Mouse (Mus musculus): ENCODE data around the gene Pde4d.

Gene Pde4d

GRCm38 (mm10) chr13:109024703-109025102 is 575.0 kb downstream of the Pde4d start:
- DNase-seq (ENCODE audit: low read depth, low spot score) = no peak

- no peak for DNase-seq (ENCODE audit: low read depth, low spot score)
Measured at GRCm38 (mm10) chr13:109047126-109047525, 597.4 kb downstream of the Pde4d start.

DNA sequence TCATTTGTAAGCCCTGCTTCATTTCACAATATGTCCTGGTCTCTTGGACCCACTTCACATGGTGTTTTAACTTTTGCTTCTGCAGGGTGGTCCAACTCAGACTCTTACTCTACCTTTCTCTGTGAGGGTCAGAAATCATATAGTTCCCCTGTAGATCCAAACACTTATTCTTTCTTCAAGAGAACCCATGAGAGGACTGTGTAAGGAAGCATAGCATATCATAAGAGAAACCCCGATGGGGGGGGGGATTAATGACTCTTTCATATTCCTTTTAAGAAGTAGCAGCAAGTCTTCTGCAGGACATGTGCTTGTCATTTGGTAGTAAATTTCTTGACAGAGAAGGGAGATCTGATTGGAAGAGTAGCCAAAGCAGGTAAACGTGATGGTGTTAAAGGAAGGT is 603.1 kb downstream of the Pde4d start:
- DNase-seq (ENCODE audit: low read depth, low spot score) = no peak

GRCm38 (mm10) chr13:109053242-109054018 is 603.7 kb downstream of the Pde4d start:
- no peak for DNase-seq (ENCODE audit: low read depth, low spot score)

DNA sequence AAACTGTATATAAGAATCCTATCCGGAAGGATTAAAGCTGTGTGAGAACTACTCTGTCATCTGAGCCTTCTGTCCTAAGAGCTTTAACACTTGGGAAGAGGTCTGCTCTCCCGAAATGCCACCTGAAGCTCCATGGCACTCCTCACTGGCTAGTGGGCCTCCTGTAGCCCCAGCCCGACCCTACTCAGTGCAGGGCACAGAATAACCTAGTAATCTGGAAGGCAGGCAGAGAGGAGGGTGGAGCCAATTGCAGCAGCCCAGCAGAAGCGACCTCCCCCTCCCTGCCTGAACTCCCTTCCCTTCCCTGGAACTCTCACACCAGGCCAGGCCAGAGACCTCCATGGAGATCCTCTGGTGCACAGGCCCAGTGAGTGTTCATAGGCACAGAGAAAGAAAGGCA is 608.3 kb downstream of the Pde4d start:
- no peak for DNase-seq (ENCODE audit: low read depth, low spot score)

DNA sequence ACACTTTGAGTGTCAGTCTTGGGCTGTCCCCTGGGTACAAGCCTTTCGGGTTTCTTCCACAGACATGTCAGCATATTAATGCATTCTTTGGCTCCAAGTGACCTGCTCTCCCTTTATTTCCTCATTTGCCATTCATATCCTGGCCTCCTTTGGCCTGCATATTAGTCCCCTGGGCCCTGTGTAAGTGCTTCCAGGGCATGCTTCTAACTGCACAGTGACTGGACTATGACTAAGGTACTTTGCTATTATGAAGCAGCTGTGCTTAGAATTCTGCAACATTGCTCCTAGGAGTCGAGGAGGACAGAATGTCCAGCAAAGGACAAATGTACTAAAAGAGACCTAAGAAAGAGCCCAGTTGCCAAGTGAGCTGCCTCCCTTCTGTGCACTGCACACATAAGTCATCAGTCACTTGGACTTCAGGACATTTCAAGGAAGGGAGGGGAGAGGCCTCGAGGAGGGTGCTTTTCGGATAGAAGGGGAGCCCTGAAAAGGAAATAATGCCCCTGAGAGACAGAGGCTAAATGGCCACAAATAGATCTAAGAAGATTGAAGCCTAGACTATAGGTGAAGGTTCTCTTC is 616.9 kb downstream of the Pde4d start:
- DNase-seq (ENCODE audit: low read depth, low spot score) = no peak

GRCm38 (mm10) chr13:109068258-109069219 is 618.8 kb downstream of the Pde4d start:
- no peak for DNase-seq (ENCODE audit: low read depth, low spot score)

- DNase-seq (ENCODE audit: low read depth, low spot score) = no peak
Measured at GRCm38 (mm10) chr13:109073371-109073770, 623.6 kb downstream of the Pde4d start.

- no peak for DNase-seq (ENCODE audit: low read depth, low spot score)
Measured at GRCm38 (mm10) chr13:109074078-109074477, 624.3 kb downstream of the Pde4d start.

DNA sequence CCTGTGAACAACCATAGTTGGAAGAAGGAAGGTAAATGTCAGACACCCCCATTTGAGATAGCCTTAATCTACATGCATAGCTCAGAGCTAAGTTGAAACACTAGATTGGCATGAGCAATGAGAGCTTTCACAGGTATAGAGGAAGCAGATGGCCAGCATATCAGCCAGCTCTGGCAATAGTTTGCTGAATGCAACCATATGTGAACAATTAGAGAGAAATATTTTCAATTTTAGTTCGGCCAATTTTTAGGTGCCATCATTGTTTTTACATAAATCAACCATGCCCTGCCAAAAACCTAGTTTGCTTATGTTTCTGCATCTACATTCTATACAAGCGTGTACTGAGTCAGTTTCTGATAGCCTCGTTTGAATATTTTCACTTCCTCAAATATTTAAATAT is 642.9 kb downstream of the Pde4d start:
- no peak for DNase-seq (ENCODE audit: low read depth, low spot score)

GRCm38 (mm10) chr13:109096654-109097053 is 646.9 kb downstream of the Pde4d start:
- no peak for DNase-seq (ENCODE audit: low read depth, low spot score)

DNA sequence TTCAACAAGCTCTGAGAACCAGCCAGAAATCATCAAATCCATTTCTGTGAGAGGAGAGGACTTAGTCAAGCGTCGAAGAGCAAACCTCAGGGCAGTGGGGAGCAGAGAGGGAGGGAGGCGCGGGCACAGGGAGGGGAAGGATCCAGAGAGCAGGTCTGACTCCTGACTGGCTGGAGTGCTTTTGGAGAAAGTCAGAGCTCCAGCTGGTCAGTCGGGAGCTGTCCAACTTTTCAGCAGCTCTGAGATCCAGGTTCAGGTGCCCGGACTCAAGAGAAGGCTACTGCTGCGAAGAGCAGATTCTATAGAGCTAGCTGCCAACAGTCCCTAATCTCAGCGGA is 666.2 kb downstream of the Pde4d start:
- no peak for DNase-seq (ENCODE audit: low read depth, low spot score)

DNA sequence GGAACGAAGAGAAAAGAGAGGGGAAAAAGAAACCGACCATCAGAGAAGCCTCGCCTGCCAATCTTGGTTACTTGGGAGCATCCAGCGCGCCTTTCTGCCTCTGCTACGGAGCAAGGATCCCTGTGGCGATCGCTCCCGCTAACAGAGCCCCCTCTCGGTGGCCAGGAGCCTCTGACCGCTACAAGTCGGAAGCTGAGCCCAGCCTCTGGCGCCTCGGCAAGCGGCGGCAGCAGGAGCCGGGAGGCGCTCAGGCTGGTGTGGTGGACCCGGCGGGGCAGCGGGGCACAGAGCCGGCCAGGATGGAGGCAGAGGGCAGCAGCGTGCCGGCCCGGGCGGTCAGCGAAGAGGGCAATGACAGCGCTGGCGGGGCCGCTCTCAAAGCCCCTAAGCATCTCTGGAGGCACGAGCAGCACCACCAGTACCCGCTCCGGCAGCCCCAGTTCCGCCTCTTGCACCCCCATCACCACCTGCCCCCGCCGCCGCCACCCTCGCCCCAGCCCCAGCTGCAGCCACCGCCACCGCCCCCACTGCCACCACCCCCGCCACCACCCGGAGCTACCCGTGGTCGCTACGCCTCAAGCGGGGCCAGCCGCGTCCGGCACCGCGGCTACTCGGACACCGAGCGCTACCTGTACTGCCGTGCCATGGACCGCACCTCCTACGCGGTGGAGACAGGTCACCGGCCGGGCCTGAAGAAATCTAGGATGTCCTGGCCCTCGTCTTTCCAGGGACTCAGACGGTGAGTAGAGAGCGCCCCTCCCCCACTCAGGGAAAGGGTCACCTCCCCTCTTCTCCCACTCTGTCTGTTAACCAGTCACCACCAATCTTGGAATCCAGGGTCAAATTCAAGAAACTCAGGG is 666.8 kb downstream of the Pde4d start:
- DNase-seq (ENCODE audit: low read depth, low spot score) = no peak

GRCm38 (mm10) chr13:109117210-109117791 is 667.6 kb downstream of the Pde4d start:
- DNase-seq (ENCODE audit: low read depth, low spot score) = no peak

DNA sequence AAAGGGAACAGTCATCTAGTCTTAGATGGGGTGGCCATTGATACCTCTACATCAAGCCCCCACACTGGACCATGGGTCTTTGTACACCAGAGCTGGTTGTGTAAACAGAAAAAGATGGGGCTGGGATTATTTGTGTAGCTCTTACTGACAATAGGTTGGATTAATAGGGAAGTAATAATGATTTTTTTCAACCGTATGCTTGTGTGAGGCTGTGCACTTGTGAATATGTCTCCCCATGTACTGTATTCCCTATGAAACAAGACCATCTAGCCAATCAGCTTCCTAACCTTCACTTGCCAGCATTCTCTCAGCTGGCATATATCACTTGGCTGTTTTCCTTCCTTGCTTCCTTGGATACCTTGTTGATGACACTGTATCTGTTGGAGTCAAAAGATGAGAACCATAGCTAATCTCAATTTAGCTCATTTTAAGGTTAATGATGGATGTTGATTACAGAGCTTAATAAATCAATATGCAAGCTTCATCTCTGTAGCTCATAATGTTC is 668.6 kb downstream of the Pde4d start:
- DNase-seq (ENCODE audit: low read depth, low spot score) = no peak

DNA sequence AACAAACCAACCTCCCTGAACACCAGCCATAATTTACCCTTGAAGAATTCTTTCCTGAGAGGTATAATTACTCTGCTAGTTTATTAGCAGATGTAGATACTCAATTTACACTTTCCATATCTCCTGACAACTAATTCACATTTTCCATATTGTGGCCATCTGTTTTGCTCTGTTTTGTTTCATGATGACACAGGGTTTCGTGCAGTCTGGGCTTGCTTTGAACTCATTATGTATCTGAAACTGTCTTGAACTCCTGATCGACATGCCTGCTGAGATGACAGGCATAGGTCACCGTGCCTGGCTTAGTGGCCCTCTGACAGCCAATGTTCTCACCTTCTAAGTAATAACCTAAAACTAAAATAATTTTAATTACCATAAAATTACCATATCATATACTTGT is 672.1 kb downstream of the Pde4d start:
- DNase-seq (ENCODE audit: low read depth, low spot score) = no peak

- no peak for DNase-seq (ENCODE audit: low read depth, low spot score)
Measured at GRCm38 (mm10) chr13:109136405-109136804, 686.7 kb downstream of the Pde4d start.

DNA sequence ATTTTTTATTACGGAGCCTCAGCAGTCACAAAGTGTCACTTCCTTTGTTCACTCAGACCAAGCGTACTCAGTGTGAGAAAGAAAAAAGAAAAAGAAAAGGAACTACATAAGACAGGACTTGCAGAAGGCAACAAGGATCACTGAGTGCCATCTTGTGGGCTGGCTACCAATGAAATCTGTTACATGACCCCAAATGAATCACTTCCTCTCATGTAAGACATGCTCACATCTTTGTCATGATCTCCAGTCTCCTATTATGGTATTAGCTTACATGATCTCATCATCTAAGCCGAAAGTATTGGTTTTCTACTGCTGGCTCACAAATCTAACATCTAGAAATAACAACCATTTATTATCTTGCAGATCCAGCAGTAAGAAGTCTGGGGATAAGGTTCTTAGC is 709.0 kb downstream of the Pde4d start:
- no peak for DNase-seq (ENCODE audit: low read depth, low spot score)

DNA sequence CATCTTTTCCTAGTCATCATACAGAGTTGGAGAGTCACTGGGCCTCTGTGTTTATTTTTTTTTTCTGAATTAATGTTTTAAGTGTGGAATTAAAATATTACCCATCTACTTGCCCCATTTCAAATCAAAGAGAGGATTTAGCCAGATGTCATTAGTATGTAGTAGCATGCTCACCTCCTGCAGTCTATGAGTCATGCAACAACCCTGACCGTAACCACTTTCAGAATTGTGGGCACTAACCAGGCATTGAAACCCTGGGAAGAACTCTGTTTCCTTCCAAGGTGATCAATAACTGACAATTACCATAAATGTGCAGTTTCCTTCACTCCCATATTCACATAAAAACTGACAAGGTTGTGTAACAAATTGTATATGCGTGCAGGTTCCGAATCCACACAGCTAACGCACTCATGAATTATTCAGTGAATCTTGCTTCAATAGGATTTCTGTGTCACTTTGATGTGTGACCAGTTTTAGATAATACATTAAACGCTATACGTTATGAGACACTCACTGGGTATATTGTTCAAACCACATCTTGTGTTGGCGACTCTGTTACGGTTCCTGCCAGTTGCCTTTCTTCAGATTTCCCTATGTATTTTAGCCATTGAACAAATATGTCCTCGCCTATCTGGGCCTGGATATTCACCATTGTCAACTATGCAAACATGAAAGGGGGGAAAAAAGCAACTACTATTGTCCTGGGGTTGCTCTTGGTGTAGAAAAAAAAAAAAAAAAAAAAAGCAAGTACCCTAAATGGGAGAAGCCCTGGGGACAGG is 719.0 kb downstream of the Pde4d start:
- DNase-seq (ENCODE audit: low read depth, low spot score) = no peak

- DNase-seq (ENCODE audit: low read depth, low spot score) = no peak
Measured at GRCm38 (mm10) chr13:109169335-109169606, 719.5 kb downstream of the Pde4d start.

Data from CD4-positive helper T cell, adult 2 months (primary cell).